Mouse (Mus musculus) embryonic fibroblast, embryonic 13.5 days (primary cell): ENCODE measurements around the gene Lrfn2. TPM values are rescaled to one million over a fixed set of nuclear protein-coding genes. Genes with fewer than 3 reads are reported as not detected.

ENCODE experiments used
- H3K27ac ChIP-seq: 2 replicates; pipeline ENCODE4 v1.5.1; 2012; ENCODE audit warnings: low read length, control low read depth, inconsistent platforms; ENCODE audit not compliant: insufficient read depth
- H3K4me1 ChIP-seq: 2 replicates; pipeline ENCODE4 v1.6.1; 2011; ENCODE audit warnings: low read length; ENCODE audit not compliant: control insufficient read depth, insufficient read depth
- H3K4me3 ChIP-seq: 2 replicates; pipeline ENCODE4 v1.5.1; 2011; ENCODE audit warnings: mild to moderate bottlenecking, control low read depth, low read length; ENCODE audit not compliant: insufficient read depth
- CTCF ChIP-seq: IDR thresholded peaks from 2 replicates; pipeline ENCODE4 v1.5.1; 2011; ENCODE audit warnings: mild to moderate bottlenecking, control low read depth, low read length, moderate library complexity, borderline replicate concordance; ENCODE audit not compliant: insufficient read depth
- POLR2A ChIP-seq: IDR thresholded peaks from 2 replicates; pipeline ENCODE4 v1.6.1; 2011; ENCODE audit warnings: low read depth, mild to moderate bottlenecking, control low read depth, low read length, moderate library complexity
- polyA plus RNA-seq: library from polyadenylated mRNA; stranded (reverse); fragments of >200 nt; gene quantifications from 2 replicates; pipeline ENCODE4 v1.2.4, GENCODE M21; 2011; ENCODE audit warnings: low read depth; ENCODE audit not compliant: missing spikeins, insufficient read length

Gene Lrfn2
- polyA plus RNA-seq, 1 experiment = not detected

- TF ChIP-seq CTCF = no peak
- TF ChIP-seq POLR2A = no peak
- no peak overlapping the region for H3K4me3 ChIP-seq
- H3K27ac ChIP-seq = no peak overlapping the region
- H3K4me1 ChIP-seq = no peaks in the 10 kb centered on the region
Observed at GRCm38 (mm10) chr17:48962646-48963045, 30.5 kb downstream of the Lrfn2 start.

GRCm38 (mm10) chr17:48963740-48964139 is 31.6 kb downstream of the Lrfn2 start:
- no peaks in the 10 kb centered on the region for H3K4me1 ChIP-seq
- TF ChIP-seq POLR2A (no peak), CTCF (no peak)
- H3K27ac ChIP-seq = no peak overlapping the region
- no peak overlapping the region for H3K4me3 ChIP-seq

GRCm38 (mm10) chr17:48968304-48968703 is 36.1 kb downstream of the Lrfn2 start:
- TF ChIP-seq POLR2A = no peak
- no peak for TF ChIP-seq CTCF
- H3K27ac ChIP-seq = no peak overlapping the region
- H3K4me1 ChIP-seq = no peaks in the 10 kb centered on the region
- H3K4me3 ChIP-seq = no peak overlapping the region

- TF ChIP-seq CTCF (no peak), POLR2A (no peak)
- no peak overlapping the region for H3K4me3 ChIP-seq
- no peak overlapping the region for H3K27ac ChIP-seq
- no peaks in the 10 kb centered on the region for H3K4me1 ChIP-seq
Observed at GRCm38 (mm10) chr17:48971296-48971695, 39.1 kb downstream of the Lrfn2 start.

GRCm38 (mm10) chr17:48972866-48973265 is 40.7 kb downstream of the Lrfn2 start:
- TF ChIP-seq POLR2A = no peak
- TF ChIP-seq CTCF = no peak
- H3K27ac ChIP-seq = no peak overlapping the region
- H3K4me3 ChIP-seq = no peak overlapping the region
- no peaks in the 10 kb centered on the region for H3K4me1 ChIP-seq

GRCm38 (mm10) chr17:48973394-48973793 is 41.2 kb downstream of the Lrfn2 start:
- TF ChIP-seq CTCF (no peak), POLR2A (no peak)
- Histone ChIP-seq H3K4me3 (no peak overlapping the region), H3K4me1 (no peaks in the 10 kb centered on the region), H3K27ac (no peak overlapping the region)

- TF ChIP-seq POLR2A (no peak), CTCF (no peak)
- Histone ChIP-seq H3K4me3 (no peak overlapping the region), H3K27ac (no peak overlapping the region), H3K4me1 (no peaks in the 10 kb centered on the region)
Observed at GRCm38 (mm10) chr17:48975055-48975454, 42.9 kb downstream of the Lrfn2 start.

- TF ChIP-seq POLR2A (no peak), CTCF (no peak)
- Histone ChIP-seq H3K27ac (no peak overlapping the region), H3K4me3 (no peak overlapping the region), H3K4me1 (no peaks in the 10 kb centered on the region)
Observed at GRCm38 (mm10) chr17:48976611-48977022, 44.4 kb downstream of the Lrfn2 start.

GRCm38 (mm10) chr17:48995256-48995993 is 63.2 kb downstream of the Lrfn2 start:
- no peaks in the 10 kb centered on the region for H3K4me1 ChIP-seq
- no peak for TF ChIP-seq CTCF
- TF ChIP-seq POLR2A = no peak
- H3K27ac ChIP-seq = no peak overlapping the region
- H3K4me3 ChIP-seq = no peak overlapping the region

- Histone ChIP-seq H3K27ac (no peak overlapping the region), H3K4me3 (no peak overlapping the region), H3K4me1 (no peaks in the 10 kb centered on the region)
- TF ChIP-seq POLR2A (no peak), CTCF (no peak)
Observed at GRCm38 (mm10) chr17:48999463-49000227, 67.5 kb downstream of the Lrfn2 start.
